Mouse (Mus musculus): ENCODE results near the gene Fgr.

The Fgr gene

GRCm38 (mm10) chr4:132959679-132960045 is 14.2 kb upstream of the Fgr start:
- no peak for DNase-seq

GRCm38 (mm10) chr4:132960313-132960712 is 13.6 kb upstream of the Fgr start:
- DNase-seq = no peak

GRCm38 (mm10) chr4:132960864-132961639 is 12.8 kb upstream of the Fgr start:
- DNase-seq = no peak

- no peak for DNase-seq
Observed at GRCm38 (mm10) chr4:132961866-132962265, 12.0 kb upstream of the Fgr start.

- no peak for DNase-seq
Observed at GRCm38 (mm10) chr4:132962628-132963027, 11.3 kb upstream of the Fgr start.

- no peak for DNase-seq
Observed at GRCm38 (mm10) chr4:132963436-132963835, 10.5 kb upstream of the Fgr start.

GRCm38 (mm10) chr4:132964064-132964463 is 9.8 kb upstream of the Fgr start:
- DNase-seq = no peak

GRCm38 (mm10) chr4:132964473-132964872 is 9.4 kb upstream of the Fgr start:
- no peak for DNase-seq

- DNase-seq = no peak
Observed at GRCm38 (mm10) chr4:132968105-132968938, 5.6 kb upstream of the Fgr start.

- peak; percentile 21 to 36 for DNase-seq
Observed at GRCm38 (mm10) chr4:132971601-132972000, 2.3 kb upstream of the Fgr start.

GRCm38 (mm10) chr4:132972101-132972500 is 1.8 kb upstream of the Fgr start:
- peak; percentile 42 for DNase-seq

- no peak for DNase-seq
Observed at GRCm38 (mm10) chr4:132972556-132972955, 1.3 kb upstream of the Fgr start.

GRCm38 (mm10) chr4:132973186-132973585 is 709 bp upstream of the Fgr start:
- DNase-seq = no peak

- DNase-seq = peak; percentile 25 to 27
Observed at GRCm38 (mm10) chr4:132974904-132975303, 1.0 kb downstream of the Fgr start.

GRCm38 (mm10) chr4:132975791-132976190 is 1.9 kb downstream of the Fgr start:
- DNase-seq = peak in 1 of 2 experiments; percentile 18

GRCm38 (mm10) chr4:132976729-132977128 is 2.8 kb downstream of the Fgr start:
- DNase-seq = peak; percentile 67 to 74

GRCm38 (mm10) chr4:132977597-132977996 is 3.7 kb downstream of the Fgr start:
- peak; percentile 32 to 41 for DNase-seq

- DNase-seq = no peak
Observed at GRCm38 (mm10) chr4:132979186-132979585, 5.3 kb downstream of the Fgr start.

- peak in 1 of 2 experiments; percentile 6 for DNase-seq
Observed at GRCm38 (mm10) chr4:132981621-132982020, 7.7 kb downstream of the Fgr start.

- no peak for DNase-seq
Observed at GRCm38 (mm10) chr4:132982999-132983398, 9.1 kb downstream of the Fgr start.

- no peak for DNase-seq
Observed at GRCm38 (mm10) chr4:132983664-132984512, 10.0 kb downstream of the Fgr start.

GRCm38 (mm10) chr4:132988581-132989355 is 14.9 kb downstream of the Fgr start:
- DNase-seq = peak in 1 of 2 experiments; percentile 32

Data from B cell, adult 2 months (primary cell).